ENCODE assay signal across 13 mouse cellular contexts in the genomic region with DNA sequence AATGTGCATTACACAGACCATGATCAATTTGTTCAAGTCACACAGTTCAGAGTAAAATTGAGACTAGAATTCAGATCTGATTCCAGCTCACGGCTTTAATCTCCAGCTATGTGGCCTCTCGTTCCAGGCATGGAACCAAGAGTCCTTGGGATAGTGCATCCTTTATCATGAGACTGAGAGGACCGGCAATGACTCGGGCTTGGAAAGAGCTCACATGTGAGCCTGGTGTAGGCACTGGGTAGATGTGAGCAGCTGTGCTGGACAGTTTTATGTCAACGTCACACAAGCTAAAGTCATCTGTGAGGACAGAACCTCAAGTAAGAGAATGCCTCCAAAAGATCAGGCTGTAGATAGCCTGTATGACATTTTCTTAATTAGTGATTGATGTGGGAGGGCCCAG.
"Had no signal": no experiment of that assay in that cellular context is flagged by ENCODE, and none has a peak within 500 bp of the region (broad histone marks: within the 10 kb centered on the region; RNA-seq: fewer than 3 reads in every experiment).

No protein-coding gene starts in this region.

- DNase-seq: lung, adult 18-20 months; lung, embryonic 14.5 days; lung, postnatal 10 days; lung, postnatal 4 days; midbrain, embryonic 14.5 days; retina, postnatal 1 day; right cerebral cortex, adult 18-20 months; right cerebral cortex, postnatal 25 days; right cerebral cortex, postnatal 4 days; spleen, adult 18-20 months; thymus, adult 18-20 months; thymus, postnatal 14 days; thymus, postnatal 36 days had no signal
